Mouse (Mus musculus) limb, embryonic 10.5 days (tissue): ENCODE data around the gene Zfp105. TPM values are rescaled to one million over a fixed set of nuclear protein-coding genes. Genes with fewer than 3 reads are reported as not detected.

ENCODE experiments used
- polyA plus RNA-seq: library from polyadenylated mRNA; unstranded; fragments of >200 nt; fragmentation: Nextera tagmentation; extraction: Ambion mirVana; gene quantifications from 2 replicates; pipeline ENCODE4 v1.2.1, GENCODE M21; 2016

Zfp105 gene
- polyA plus RNA-seq, 1 experiment from 2014 or later, result 35.7 TPM

Other genes starting within 250 kb of the Zfp105 start
- 0.04 TPM in 1 of 2 replicates, not detected in the other for gene Topaz1, start 175.7 kb upstream of the Zfp105 start, polyA plus RNA-seq
- gene Tcaim, start 117.5 kb upstream of the Zfp105 start, polyA plus RNA-seq, result 3.9 and 5.3 TPM in 2 replicates
- 0.65 TPM in 1 of 2 replicates, not detected in the other for gene Gm35549, start 79.0 kb upstream of the Zfp105 start, polyA plus RNA-seq
- gene Zfp445, start 57.1 kb upstream of the Zfp105 start, polyA plus RNA-seq, result 66.4 and 82.5 TPM in 2 replicates
- gene Zkscan7, start 37.4 kb upstream of the Zfp105 start, polyA plus RNA-seq, result 3.1 and 3.8 TPM in 2 replicates
- gene 1110059G10Rik, start 27.9 kb downstream of the Zfp105 start, polyA plus RNA-seq, result 18.6 and 25.1 TPM in 2 replicates
- gene Kif15, start 28.0 kb downstream of the Zfp105 start, polyA plus RNA-seq, result 83.2 and 95.1 TPM in 2 replicates
- 9.6 and 13.3 TPM in 2 replicates for gene Tmem42, start 98.3 kb downstream of the Zfp105 start, polyA plus RNA-seq
- gene Tgm4, start 111.7 kb downstream of the Zfp105 start, polyA plus RNA-seq, result 0.56 and 0.64 TPM in 2 replicates
- 72.8 and 73.9 TPM in 2 replicates for gene Zdhhc3, start 190.1 kb downstream of the Zfp105 start, polyA plus RNA-seq
- gene Exosc7, start 190.1 kb downstream of the Zfp105 start, polyA plus RNA-seq, result 120 and 148 TPM in 2 replicates
- gene Clec3b, start 227.9 kb downstream of the Zfp105 start, polyA plus RNA-seq, result 0.20 TPM in 1 of 2 replicates, not detected in the other